Mouse (Mus musculus) mesoderm, embryonic 11.5 days (tissue): Measurements from ENCODE around the gene Aqp6.

Experiments
- DNase-seq: peaks from one replicate; pipeline ENCODE4 v3.0.0-alpha.2; 2012; ENCODE audit warnings: low read depth, low spot score

Gene Aqp6

DNA sequence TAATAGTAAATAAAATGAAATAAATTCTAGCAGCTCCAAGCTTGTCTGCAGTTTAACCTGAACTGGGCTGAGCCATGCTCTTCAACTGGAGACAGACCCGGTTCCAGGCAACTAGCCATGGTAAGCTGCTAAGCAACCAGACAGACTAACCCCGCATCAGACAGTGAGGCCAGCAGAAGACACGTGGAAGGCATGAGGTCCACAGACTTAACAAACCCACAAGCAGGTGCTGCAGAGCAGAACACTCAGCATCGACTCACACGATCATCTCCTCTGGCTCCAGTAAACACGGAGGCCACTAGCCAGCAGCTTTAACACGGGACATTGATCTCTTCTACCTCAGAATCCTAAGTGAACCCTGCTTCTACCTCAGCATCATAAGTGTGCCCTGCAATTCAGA lies 43.6 kb downstream of the Aqp6 start:
- DNase-seq, result no peak

DNA sequence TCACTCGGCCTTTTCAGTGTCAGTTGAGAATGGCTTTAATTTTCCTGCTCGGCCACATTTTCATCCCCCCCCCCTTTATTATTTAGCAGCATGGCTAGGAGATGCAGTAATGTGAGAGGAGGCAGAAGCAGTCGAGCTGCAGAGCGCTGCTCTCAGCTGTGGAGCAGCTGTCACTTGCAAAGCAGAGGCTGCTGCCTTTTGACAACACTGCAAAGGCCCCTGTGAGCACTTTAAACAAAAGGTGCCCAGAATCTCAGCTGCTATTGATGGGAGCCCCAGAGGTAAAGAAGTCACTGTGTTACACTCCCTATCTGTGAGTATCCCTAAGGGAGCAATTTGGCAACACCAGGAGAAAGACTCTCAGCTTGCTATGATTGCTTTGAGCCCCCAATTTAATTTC lies 47.1 kb downstream of the Aqp6 start:
- DNase-seq, result peak; percentile 55

DNA sequence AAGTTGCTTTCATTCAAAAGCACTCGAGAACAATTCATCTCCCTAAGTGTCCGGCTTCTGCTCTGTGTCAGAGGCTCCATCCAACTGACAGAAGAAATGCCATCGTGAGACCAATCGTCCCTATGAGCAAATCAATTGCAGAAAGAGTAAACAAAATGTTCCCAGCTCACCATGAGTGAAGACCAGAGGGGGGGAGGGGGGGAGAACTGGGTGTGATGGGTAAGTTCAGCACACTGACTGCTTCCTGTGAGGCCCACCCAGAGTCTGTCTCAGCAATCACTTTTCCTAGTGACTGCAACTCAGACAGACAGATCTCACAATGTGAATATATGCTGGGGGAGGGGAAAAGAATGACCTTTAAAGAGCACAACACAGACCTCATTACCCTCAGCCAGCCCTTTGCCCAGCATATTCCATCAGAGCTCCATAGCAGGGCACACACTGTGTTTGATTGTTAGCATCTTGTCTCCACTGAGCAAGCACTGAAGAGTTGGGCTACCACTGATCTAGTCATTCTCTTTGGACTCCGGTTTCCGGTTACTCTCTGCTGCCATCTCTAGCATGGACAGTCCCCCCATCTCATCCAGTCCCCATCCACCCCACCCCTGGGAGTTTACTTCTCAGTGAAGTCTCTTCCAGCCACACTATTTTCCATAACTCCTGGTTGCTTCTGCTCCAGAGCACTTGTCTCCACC lies 48.0 kb downstream of the Aqp6 start:
- DNase-seq, result no peak

DNA sequence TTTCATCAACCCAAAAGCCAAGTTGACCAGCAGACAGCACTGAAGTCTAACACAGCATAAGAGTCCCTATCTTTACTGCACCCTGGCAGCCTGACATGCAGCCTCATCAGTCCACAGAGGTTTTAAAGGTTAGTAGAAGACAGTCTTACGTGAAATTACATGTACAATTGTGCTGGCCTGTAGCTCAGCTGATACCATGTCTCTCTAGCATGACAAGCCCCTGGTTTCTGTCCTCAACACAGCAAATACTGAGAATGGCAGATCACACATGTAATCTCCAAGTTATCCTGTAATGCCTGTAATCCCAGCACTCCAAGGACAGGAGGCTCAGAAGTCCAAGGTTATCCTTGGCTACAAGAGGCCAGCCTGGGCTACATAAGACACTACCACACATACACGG lies 49.1 kb downstream of the Aqp6 start:
- DNase-seq, result no peak

DNA sequence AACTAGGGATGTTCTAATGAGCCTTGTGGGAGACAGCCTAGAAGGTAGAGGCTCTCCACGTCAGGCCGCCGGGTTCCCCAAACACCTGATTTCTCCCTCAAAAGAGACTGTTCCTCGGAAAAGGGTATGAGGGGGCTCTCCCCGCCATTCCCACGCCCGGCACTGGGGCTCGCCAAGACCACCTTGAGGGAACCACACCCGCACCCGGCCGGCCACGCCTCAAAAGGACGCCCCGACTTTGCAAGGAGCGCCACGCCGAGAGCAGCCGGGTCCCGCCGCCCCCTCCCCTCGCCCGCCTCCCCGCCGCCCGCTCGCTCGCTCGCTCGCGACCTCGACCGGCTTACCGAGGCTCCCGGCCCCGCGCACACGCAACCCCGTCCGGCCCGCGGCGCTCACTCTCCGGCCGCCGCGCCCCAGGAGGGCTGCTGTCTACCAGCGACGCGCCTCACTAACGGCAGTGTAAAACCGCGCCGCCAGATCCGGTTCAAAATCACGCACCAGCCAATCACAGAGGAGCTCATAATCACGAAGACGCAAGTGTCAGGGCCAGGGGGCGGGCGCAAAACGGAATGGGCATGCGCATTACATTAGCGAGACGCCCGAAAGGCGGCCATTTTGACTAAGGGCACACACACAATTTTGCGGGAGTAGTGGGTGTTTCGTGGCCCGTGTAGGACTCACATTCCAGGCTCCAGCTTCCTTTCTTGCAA lies 50.1 kb downstream of the Aqp6 start, which contains the start of gene Racgap1:
TSS of gene Racgap1 (minus strand) at position 494 of the 710 bp plus-strand sequence.
- peak; percentile 98 for DNase-seq

DNA sequence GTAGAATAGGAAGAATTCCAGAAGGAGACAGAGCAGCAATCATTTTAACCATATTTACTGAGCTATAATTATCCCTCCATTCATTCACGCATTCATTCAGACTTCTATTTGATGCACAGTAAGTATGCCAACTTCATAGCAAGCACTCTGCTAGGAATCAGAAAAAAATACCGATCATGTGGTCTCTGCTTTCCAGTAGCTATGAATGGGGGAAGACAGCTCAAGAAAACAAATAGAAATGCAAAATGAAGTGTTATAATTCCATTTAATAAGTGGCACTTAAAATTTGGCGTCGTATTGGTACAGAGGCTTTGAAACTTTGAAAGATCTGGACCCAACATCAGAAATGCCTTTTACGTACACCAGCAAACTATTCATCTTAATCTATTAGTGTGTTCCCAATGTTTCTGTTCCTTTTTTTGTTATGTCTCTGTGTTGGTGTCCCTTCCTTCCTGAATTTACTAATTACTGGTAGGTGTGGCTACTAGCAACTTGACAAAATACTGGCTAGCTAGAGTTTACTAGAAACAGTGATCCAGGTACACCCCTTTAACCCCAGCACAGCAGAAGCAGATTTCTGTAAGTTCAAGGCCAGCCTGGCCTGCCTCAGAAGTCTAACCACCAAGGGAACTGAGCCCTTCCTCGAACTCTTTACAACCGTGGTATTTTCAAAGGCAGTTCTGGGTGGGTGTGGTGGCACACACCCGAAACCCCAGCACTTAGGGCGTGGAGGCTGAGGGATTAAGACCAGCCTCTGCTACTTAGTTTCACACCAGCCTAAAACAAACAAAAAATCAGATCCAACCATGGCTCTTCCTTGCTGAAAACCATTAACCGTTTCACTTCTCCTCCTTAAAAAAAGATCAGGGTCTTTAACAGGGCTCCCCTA lies 51.0 kb downstream of the Aqp6 start:
- no peak for DNase-seq

DNA sequence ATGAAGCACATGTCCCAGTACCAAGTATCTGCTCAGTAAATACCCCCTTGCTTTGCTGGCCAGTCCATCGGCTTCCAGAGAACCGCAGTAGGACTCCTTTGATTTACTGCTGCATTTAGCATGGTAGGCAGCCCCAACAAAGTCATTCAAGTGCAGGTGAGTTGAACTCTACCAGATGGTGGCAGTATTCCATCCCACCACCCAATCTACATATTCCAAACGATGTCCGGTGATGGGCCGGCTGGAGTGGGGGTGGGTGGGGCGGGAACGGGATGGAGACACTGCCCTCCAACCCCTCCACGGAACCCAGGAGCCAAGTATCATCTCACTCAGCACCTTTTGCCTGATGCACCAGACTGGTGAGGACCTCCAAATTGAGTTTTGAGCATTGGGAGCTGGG lies 52.1 kb downstream of the Aqp6 start:
- no peak for DNase-seq

DNA sequence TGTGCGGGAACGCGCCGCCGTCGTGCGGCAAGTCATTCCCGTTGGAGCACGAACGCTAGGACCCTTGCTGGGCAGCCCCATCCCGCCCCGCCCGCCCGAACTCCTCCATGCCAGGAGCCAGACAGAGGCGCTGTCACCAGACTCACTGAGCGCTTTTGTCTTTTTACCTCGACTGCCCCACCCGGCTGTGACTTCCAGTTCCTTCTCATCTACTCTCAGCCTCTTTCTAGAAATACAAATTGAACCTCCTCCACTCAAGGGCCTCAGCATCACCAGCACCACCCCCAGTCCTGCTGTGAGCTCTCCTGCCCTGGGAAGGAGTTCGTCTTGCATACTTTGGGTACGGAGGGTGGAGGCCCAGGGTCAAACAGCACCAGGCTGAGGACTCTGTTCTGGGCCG lies 52.7 kb downstream of the Aqp6 start:
- DNase-seq, result no peak
